Mouse (Mus musculus): Measurements from ENCODE around the gene Cbl.

DNA sequence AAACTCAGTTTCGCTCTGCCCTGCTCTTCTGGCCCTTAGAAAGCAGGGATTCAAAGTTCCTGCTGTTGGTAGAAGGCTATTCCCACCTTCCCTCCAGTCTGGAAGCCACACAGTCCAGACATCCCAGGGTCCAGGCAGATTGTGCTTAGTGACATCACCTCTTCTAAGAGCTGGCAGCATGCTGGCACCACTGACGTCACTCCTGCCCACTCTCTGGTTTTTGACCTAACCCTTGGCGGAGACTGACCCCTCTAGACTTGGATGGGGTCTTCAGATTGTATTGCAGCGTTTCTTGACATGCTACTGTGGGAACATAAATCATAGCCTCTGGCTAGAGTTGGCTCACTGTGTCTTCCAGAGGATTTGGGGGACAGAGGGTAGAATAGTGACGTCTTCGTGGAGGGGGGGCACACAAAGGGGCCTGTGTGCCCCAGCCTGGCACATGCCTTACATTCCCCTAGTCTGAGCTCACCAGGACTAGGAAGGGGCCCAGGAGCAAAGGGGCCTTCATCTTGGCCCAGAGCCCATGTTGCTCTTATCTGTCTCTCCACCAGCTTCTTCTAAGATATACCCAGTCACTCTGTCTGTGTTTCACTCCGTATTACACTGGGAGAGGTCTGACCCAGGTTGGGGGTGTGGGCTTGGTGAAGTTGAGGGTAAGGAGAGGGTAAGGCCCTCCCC lies 98.0 kb downstream of the Cbl start:
- TF ChIP-seq CTCF (IDR thresholded peaks at IDR 0.05; ENCODE audit: insufficient read depth, low read depth, low read length), result no peak
- no peak for TF ChIP-seq POLR2A (IDR thresholded peaks at IDR 0.05; ENCODE audit: insufficient read depth, low read depth, low read length)

Data from olfactory bulb, adult 2 months (tissue).